Mouse (Mus musculus) heart, embryonic 14.5 days (tissue): Measurements from ENCODE around the gene Faap20. TPM values are rescaled to one million over a fixed set of nuclear protein-coding genes. Genes with fewer than 3 reads are reported as not detected.

ENCODE experiments used
- ATAC-seq: fragments of 200-750 bp; cut with Nextera tagmentation; 2 replicates; pipeline ENCODE4 v1.8.0; 2017; ENCODE audit warnings: low read depth, moderate TSS enrichment; ENCODE audit not compliant: insufficient number of reproducible peaks, insufficient read depth, low FRiP score
- H3K27ac ChIP-seq, 2 experiments: fragments of 200-500 bp in 1 of 2; fragments of 300-500 bp in 1 of 2; sonication (generic) in 1 of 2; replicated peaks in 1 of 2; 2 replicates each; pipeline ENCODE4 v1.5.1; 2012 to 2014; ENCODE audit warnings: low read depth in 2 of 2, low read length in 2 of 2, control low read depth in 1 of 2, mild to moderate bottlenecking in 1 of 2, mixed read lengths in 1 of 2; ENCODE audit not compliant: control insufficient read depth in 1 of 2, insufficient read depth in 1 of 2
- H3K27me3 ChIP-seq: fragments of 300-500 bp; sonication (generic); 2 replicates; pipeline ENCODE4 v1.6.1; 2014; ENCODE audit warnings: mild to moderate bottlenecking, low read length, control low read depth; ENCODE audit not compliant: control insufficient read depth, insufficient read depth
- H3K36me3 ChIP-seq: fragments of 300-500 bp; sonication (generic); 2 replicates; pipeline ENCODE4 v1.6.1; 2014; ENCODE audit warnings: mild to moderate bottlenecking, control low read depth, low read length, mixed read lengths; ENCODE audit not compliant: control insufficient read depth, insufficient read depth
- H3K4me1 ChIP-seq, 2 experiments: fragments of 200-500 bp in 1 of 2; fragments of 300-500 bp in 1 of 2; sonication (generic) in 1 of 2; 2 replicates each; pipeline ENCODE4 v1.6.1; 2012 to 2014; ENCODE audit warnings: low read length in 2 of 2, control low read depth in 1 of 2, mixed read lengths in 1 of 2; ENCODE audit not compliant: control insufficient read depth in 2 of 2, insufficient read depth in 2 of 2
- H3K4me2 ChIP-seq: fragments of 300-500 bp; sonication (generic); 2 replicates; pipeline ENCODE4 v1.6.1; 2014; ENCODE audit warnings: mild to moderate bottlenecking, low read length
- H3K4me3 ChIP-seq, 2 experiments: fragments of 200-500 bp in 1 of 2; fragments of 300-500 bp in 1 of 2; sonication (generic) in 1 of 2; 2 replicates each; pipeline ENCODE4 v1.5.1; 2012 to 2014; ENCODE audit warnings: low read length in 2 of 2, mild to moderate bottlenecking in 2 of 2, control low read depth in 1 of 2, low read depth in 1 of 2, moderate library complexity in 1 of 2; ENCODE audit not compliant: control insufficient read depth in 1 of 2, insufficient read depth in 1 of 2
- H3K9ac ChIP-seq: fragments of 300-500 bp; sonication (generic); 2 replicates; pipeline ENCODE4 v1.6.1; 2014; ENCODE audit warnings: mild to moderate bottlenecking, low read length
- H3K9me3 ChIP-seq: fragments of 300-500 bp; sonication (generic); 2 replicates; pipeline ENCODE4 v1.6.1; 2016; ENCODE audit warnings: low read length, control low read depth; ENCODE audit not compliant: control insufficient read depth
- WGBS: fragments of 180-500 bp; shearing (Covaris S2); extraction: QIAGEN DNeasy Blood & Tissue Kit; methylation state at CpG from one replicate; pipeline ENCODE4 v1.1.7; 2014; 5-methylcytosine and 5-hydroxymethylcytosine counted together
- polyA plus RNA-seq: library from polyadenylated mRNA; unstranded; fragments of >200 nt; fragmentation: Nextera tagmentation; extraction: Ambion mirVana; gene quantifications from 2 replicates; pipeline ENCODE4 v1.2.1, GENCODE M21; 2014

Faap20 gene
- polyA plus RNA-seq, 1 experiment from 2014 or later, result 74.8 TPM

DNA sequence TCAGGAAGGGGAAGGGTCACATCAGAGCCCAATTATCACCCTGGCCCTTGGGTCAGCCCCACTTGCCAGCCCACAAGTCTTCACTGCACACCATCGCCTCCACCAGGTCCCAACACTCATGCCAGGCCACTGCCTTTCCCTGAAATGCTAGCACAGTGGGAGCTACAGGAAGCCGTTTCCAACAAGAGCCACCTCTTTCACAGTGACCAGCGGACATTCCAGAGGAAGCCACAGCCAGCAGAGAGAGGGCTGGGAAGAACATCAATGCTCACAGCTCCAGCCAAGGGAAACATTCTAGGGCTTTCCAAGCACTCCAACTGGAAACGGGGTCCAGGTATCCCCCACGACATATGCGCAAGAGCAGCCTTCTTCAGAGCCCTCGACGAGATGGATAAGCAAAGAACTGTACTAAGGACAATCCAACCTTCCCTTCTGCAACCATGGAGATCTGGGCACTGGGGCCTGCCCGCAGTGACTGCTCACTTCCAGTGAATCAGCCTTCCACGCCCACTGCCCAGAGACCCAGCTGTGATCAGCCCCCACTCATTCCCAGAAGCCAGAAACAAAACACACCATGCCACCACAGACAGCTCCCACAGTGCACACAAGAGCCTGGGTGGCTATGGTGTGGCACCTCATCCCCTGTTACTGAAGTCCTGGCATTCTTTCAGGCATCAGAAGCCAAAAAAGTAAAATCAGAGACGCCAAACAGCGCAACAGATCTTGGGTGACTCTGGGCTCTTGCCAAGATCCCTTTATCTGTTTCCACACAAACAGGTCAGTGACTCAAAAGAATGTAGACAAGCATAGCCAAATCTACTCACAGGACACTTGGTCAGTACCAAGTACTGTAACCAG, 33.6 kb upstream of the Faap20 start:
- ATAC-seq, result no peak
- no peaks in the 10 kb centered on the region for H3K27me3 ChIP-seq
- no peaks in the 10 kb centered on the region for H3K9me3 ChIP-seq
- peaks cover 4% of the 10 kb centered on the region; the same call in 1 of the 2 replicates for H3K36me3 ChIP-seq
- H3K9ac ChIP-seq, result peak overlapping the region; percentile 62
- peaks cover 74 to 87% of the 10 kb centered on the region in 2 experiments for H3K4me1 ChIP-seq
- H3K4me3 ChIP-seq, result no peak overlapping the region
- H3K4me2 ChIP-seq, result peak overlapping the region; percentile 98
- WGBS, result 34% methylated on average over 12 of the region's 12 CpGs
- peak overlapping the region in 1 of 2 experiments; percentile 77; a peak in 3 of 4 replicates for H3K27ac ChIP-seq

DNA sequence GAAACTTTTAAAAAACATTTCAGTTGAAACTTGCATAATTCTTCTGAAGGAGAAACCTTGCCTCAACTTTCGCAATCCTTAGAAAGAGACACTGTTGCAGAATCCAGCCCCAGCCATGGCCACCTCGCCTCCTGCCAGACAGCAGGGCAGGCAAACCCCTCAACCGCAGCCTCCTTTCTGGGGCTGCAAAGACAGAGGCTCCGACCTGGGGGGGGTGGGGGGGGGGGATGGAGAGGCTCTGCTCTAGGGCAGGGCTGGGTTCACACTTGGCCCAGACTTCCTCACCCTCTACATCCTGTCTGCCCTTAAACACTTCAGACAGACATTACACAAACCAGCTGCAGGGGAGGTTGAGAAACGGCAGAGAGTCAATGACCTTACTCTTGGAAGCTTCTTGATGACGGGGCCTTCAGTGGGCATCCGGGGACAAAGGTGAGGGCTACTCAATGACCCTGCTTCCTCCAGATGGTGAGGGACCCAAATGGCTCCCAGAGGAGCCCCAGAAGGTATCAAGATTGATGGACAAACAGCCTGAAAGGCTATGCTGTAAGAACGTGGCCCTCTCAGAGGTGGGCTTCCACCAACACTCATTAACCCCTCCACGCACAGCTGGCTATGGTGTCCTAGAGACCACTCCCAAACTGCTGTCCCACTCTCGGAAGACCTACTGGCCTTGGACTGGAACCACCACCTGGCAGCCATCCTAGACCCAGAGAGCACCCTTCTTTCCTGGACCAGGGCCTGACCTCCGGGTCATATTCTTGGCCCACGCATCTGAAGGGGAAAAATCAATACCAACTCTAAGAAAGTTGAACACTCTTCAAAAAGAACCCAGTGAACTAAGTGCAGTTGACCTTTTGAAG, 32.1 kb upstream of the Faap20 start:
- Histone ChIP-seq H3K4me1 (peaks cover 66 to 72% of the 10 kb centered on the region in 2 experiments), H3K36me3 (peaks cover 3% of the 10 kb centered on the region; the same call in 1 of the 2 replicates), H3K4me3 (peak overlapping the region in 1 of 2 experiments; percentile 78; a peak in 1 of 4 replicates), H3K9me3 (no peaks in the 10 kb centered on the region), H3K27ac (0 out of 4 replicates have a peak overlapping the region, but pooled peaks of 1 of the 2 experiments have one; percentile 77), H3K27me3 (no peaks in the 10 kb centered on the region), H3K4me2 (peak overlapping the region; percentile 98), H3K9ac (peak overlapping the region; percentile 62; the same call in 1 of the 2 replicates)
- ATAC-seq, result no peak
- WGBS, result 51% methylated on average over 12 of the region's 12 CpGs

DNA sequence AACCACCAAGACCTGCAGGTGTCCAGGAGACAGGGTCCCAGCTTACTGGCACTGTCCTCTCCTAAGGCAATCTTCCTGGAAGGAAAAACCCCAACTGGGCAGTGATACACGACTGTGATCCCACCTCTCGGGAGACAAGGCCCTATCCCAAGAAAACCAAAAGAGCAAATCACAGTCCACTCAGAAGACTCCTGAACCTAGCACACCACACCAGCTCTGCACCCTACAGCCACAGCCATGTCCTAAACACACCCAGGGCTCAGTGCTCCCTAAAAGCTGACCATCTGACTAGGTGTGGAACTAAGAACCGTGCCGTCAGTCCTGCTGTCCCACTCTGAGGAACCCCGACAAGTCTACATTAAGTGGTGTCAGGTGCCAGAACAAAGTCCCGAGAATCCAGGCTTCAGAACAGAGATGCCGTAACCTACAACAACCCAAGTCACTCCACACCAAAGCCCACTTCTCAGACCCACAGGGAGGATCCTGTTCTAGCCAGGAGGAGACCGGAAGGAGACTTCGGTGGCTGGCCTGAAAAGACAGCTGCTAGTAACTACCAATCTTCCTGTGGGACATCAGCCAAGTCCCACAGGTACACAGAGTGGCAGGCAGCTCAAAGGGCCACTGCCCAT, 31.4 kb upstream of the Faap20 start:
- Histone ChIP-seq H3K27ac (0 out of 4 replicates have a peak overlapping the region, but pooled peaks of 1 of the 2 experiments have one; percentile 11), H3K9me3 (no peaks in the 10 kb centered on the region), H3K4me3 (peak overlapping the region in 1 of 2 experiments; percentile 78; a peak in 2 of 4 replicates), H3K4me2 (peak overlapping the region; percentile 98), H3K36me3 (peaks cover 3% of the 10 kb centered on the region; the same call in 1 of the 2 replicates), H3K27me3 (no peaks in the 10 kb centered on the region), H3K4me1 (peaks cover 66 to 71% of the 10 kb centered on the region in 2 experiments), H3K9ac (peak overlapping the region; percentile 87; the same call in 1 of the 2 replicates)
- no peak for ATAC-seq
- WGBS, result 71% methylated on average over 9 of the region's 9 CpGs

DNA sequence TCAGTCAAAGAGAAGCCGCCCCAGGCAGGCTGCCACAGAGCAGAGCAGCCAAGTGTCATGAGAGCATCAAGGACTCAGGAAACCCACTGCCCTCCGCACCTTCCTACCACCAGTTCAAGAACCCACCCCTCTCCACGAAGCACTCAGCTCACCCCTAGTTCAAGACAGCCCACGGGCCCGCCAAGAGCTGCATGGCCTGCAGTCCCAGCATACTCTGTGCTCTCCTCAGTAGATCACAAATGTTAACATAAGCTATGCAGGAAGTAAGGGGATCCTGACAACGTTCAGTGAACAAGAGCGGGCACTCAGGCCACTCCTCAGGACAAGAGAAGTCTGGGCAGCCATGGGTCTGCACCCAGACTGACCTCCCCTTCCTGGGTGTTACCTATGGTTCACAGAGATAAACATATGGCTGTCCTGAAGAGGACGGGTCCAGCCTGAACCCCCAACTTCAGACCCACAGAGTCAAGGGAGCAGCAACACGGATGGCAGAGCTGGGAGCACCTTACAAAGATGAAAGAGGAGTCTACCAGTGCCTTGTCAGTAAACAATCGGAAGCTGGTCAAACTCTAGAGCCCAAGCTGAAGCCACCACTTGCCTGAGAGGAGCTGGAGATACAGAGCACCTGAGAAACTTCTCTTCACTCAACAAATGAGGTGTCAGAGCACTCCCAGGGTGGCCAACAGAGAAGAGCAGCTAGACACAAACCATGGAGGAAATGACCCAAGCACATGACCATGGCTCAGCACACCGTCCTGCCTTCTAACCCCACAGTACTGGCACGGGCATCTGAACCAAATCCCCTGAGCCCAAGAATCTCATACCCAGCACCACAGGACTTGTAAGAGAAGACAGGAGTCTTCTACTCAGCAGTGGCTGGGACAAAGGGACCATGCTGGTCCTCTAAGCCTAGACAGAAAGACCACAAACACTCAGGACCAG, 30.1 kb upstream of the Faap20 start:
- Histone ChIP-seq H3K9ac (peak overlapping the region; percentile 87), H3K4me1 (peaks cover 61 to 65% of the 10 kb centered on the region in 2 experiments), H3K27me3 (no peaks in the 10 kb centered on the region), H3K9me3 (no peaks in the 10 kb centered on the region), H3K27ac (peak overlapping the region in 1 of 2 experiments; percentile 38; a peak in 1 of 4 replicates), H3K4me3 (peak overlapping the region; percentile 78 to 79), H3K36me3 (peaks cover 3% of the 10 kb centered on the region; the same call in 1 of the 2 replicates), H3K4me2 (peak overlapping the region; percentile 98)
- 38% methylated on average over 12 of the region's 12 CpGs for WGBS
- no peak for ATAC-seq

DNA sequence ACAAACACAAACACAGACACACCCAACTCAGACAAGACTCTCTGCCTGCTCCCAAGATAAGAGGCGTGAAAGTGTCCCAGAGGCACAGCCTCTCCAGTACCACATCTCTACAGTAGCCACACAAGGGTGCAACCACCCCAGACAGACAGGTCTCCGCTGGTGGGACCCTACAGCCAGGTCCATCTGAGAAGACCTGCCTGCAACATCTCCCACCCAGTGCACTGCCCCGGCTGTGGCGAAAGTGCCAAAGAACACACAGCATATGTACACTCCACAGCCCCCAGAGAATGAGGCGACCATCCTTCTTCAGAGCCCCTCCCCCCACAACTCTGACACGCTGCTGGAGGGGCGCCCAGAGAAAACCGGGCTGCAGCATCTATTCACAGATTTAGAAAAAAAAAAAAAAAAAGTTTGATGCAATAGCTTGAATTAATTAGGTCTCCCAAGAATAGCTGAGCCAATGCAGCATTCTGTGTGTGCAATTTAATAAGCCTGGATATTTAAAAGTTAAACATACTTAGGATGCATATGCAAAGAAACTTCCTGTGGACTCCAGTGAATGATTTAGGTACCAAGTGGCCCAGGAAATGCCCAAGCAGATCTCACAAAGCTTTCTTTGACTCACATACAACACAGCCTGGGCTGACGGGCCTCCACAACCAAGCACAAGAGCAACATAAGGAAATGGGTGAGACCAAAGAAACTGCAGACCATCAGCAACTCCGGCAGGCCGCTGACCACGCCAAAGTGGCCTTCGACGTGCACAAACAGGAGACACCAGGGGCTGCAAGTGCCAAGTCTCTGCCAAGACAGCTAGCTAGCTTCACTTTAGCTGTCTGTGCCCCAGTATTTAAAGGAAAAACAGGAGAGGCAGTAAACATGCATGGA, 29.1 kb upstream of the Faap20 start:
- no peaks in the 10 kb centered on the region for H3K27me3 ChIP-seq
- H3K4me1 ChIP-seq, result peaks cover 52 to 56% of the 10 kb centered on the region in 2 experiments
- no peak for ATAC-seq
- H3K4me3 ChIP-seq, result peak overlapping the region; percentile 78 to 79
- peak overlapping the region; percentile 98 for H3K4me2 ChIP-seq
- H3K36me3 ChIP-seq, result peaks cover 3% of the 10 kb centered on the region; the same call in 1 of the 2 replicates
- H3K9ac ChIP-seq, result peak overlapping the region; percentile 87
- peak overlapping the region in 1 of 2 experiments; percentile 86; a peak in 2 of 4 replicates for H3K27ac ChIP-seq
- H3K9me3 ChIP-seq, result no peaks in the 10 kb centered on the region
- 4% methylated on average over 14 of the region's 14 CpGs for WGBS

DNA sequence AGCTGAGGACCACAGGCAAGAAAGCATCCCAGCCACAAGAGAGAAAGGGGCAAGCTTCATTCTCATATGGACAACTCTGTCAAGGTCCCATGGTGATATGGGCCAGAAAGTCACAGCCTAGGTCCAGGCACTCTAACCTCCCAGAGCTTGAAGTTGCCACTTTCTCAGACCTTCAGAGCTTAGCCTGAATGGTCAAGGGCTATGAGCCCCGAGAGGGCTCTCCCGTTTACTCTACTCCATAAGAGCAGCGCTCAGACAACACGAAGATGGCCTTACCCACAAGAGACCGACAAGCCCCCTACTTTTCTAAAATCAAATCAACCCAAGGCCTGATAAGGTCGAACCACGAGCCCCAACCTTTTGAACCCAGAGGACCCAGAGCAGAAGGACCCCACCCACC, 28.5 kb upstream of the Faap20 start:
- peak overlapping the region; percentile 78 to 79 for H3K4me3 ChIP-seq
- WGBS, result 2% methylated on average over 7 of the region's 7 CpGs
- no peak for ATAC-seq
- H3K4me2 ChIP-seq, result peak overlapping the region; percentile 98
- H3K27ac ChIP-seq, result peak overlapping the region in 1 of 2 experiments; percentile 86; a peak in 2 of 4 replicates
- H3K36me3 ChIP-seq, result peaks cover 3% of the 10 kb centered on the region; the same call in 1 of the 2 replicates
- H3K9me3 ChIP-seq, result no peaks in the 10 kb centered on the region
- H3K27me3 ChIP-seq, result no peaks in the 10 kb centered on the region
- peak overlapping the region; percentile 87 for H3K9ac ChIP-seq
- H3K4me1 ChIP-seq, result peaks cover 45 to 49% of the 10 kb centered on the region in 2 experiments
